Mouse (Mus musculus) midbrain, embryonic 11.5 days (tissue): ENCODE data around the gene Gm10197. TPM values are rescaled to one million over a fixed set of nuclear protein-coding genes. Genes with fewer than 3 reads are reported as not detected.

ENCODE experiments used
- ATAC-seq: fragments of 200-750 bp; cut with Nextera tagmentation; 2 replicates; pipeline ENCODE4 v1.8.0; 2017; ENCODE audit warnings: moderate TSS enrichment, moderate library complexity; ENCODE audit not compliant: low FRiP score
- DNase-seq: peaks from one replicate; pipeline ENCODE4 v3.0.0; 2015; ENCODE audit warnings: low spot score; ENCODE audit errors: missing footprints
- H3K27ac ChIP-seq: fragments of 300-500 bp; sonication (generic); 2 replicates; pipeline ENCODE4 v1.5.1; 2014; ENCODE audit warnings: low read depth, low read length
- H3K27me3 ChIP-seq: fragments of 300-500 bp; sonication (generic); 2 replicates; pipeline ENCODE4 v1.6.1; 2014; ENCODE audit warnings: mild to moderate bottlenecking, low read length, moderate library complexity, mixed read lengths; ENCODE audit not compliant: control insufficient read depth, insufficient read depth
- H3K36me3 ChIP-seq: fragments of 300-500 bp; sonication (generic); 2 replicates; pipeline ENCODE4 v1.6.1; 2014; ENCODE audit warnings: mild to moderate bottlenecking, low read length, moderate library complexity, mixed read lengths; ENCODE audit not compliant: control insufficient read depth, insufficient read depth
- H3K4me1 ChIP-seq: fragments of 300-500 bp; sonication (generic); 2 replicates; pipeline ENCODE4 v1.6.1; 2014; ENCODE audit warnings: low read length; ENCODE audit not compliant: control insufficient read depth, insufficient read depth
- H3K4me2 ChIP-seq: fragments of 300-500 bp; sonication (generic); 2 replicates; pipeline ENCODE4 v1.6.1; 2014; ENCODE audit warnings: mild to moderate bottlenecking, moderate library complexity
- H3K4me3 ChIP-seq: fragments of 300-500 bp; sonication (generic); 2 replicates; pipeline ENCODE4 v1.5.1; 2014; ENCODE audit warnings: low read depth, low read length
- H3K9ac ChIP-seq: fragments of 300-500 bp; sonication (generic); 2 replicates; pipeline ENCODE4 v1.6.1; 2014; ENCODE audit warnings: low read length
- H3K9me3 ChIP-seq: fragments of 300-500 bp; sonication (generic); 2 replicates; pipeline ENCODE4 v1.6.1; 2016; ENCODE audit warnings: low read length; ENCODE audit not compliant: control insufficient read depth
- WGBS: fragments of 180-500 bp; shearing (Covaris S2); extraction: QIAGEN DNeasy Blood & Tissue Kit; methylation state at CpG from one replicate; pipeline ENCODE4 v1.1.7; 2014; 5-methylcytosine and 5-hydroxymethylcytosine counted together
- polyA plus RNA-seq: library from polyadenylated mRNA; unstranded; fragments of >200 nt; fragmentation: Nextera tagmentation; extraction: Ambion mirVana; gene quantifications from 2 replicates; pipeline ENCODE4 v1.2.1, GENCODE M21; 2014

The Gm10197 gene
- polyA plus RNA-seq, 1 experiment from 2014 or later: not detected

GRCm38 (mm10) chr19:53369469-53370043 is 2.0 kb downstream of the Gm10197 start:
- peaks cover 8% of the 10 kb centered on the region for H3K36me3 ChIP-seq
- no peaks in the 10 kb centered on the region for H3K9me3 ChIP-seq
- H3K27me3 ChIP-seq: no peaks in the 10 kb centered on the region
- ATAC-seq (peak; percentile 63; the same call in 1 of the 2 replicates), DNase-seq (peak; percentile 97)
- H3K4me1 ChIP-seq: no peaks in the 10 kb centered on the region
- 41% methylated on average over 14 of the region's 14 CpGs for WGBS
- H3K4me3 ChIP-seq: no peak overlapping the region
- H3K9ac ChIP-seq: no peak overlapping the region; the same call in 1 of the 2 replicates
- no peak overlapping the region for H3K4me2 ChIP-seq
- no peak overlapping the region for H3K27ac ChIP-seq

GRCm38 (mm10) chr19:53366881-53367280 is 4.7 kb downstream of the Gm10197 start:
- ATAC-seq: no peak
- no peak overlapping the region for H3K4me3 ChIP-seq
- 81% methylated on average over 7 of the region's 7 CpGs for WGBS
- no peak overlapping the region for H3K9ac ChIP-seq
- H3K4me1 ChIP-seq: no peaks in the 10 kb centered on the region
- no peak overlapping the region for H3K27ac ChIP-seq
- no peak for DNase-seq
- H3K27me3 ChIP-seq: no peaks in the 10 kb centered on the region
- H3K36me3 ChIP-seq: peaks cover 2% of the 10 kb centered on the region; the same call in 1 of the 2 replicates
- no peaks in the 10 kb centered on the region for H3K9me3 ChIP-seq
- H3K4me2 ChIP-seq: no peak overlapping the region

GRCm38 (mm10) chr19:53366057-53366775 is 5.3 kb downstream of the Gm10197 start:
- Histone ChIP-seq H3K36me3 (no peaks in the 10 kb centered on the region), H3K4me2 (no peak overlapping the region), H3K4me1 (no peaks in the 10 kb centered on the region), H3K27me3 (no peaks in the 10 kb centered on the region), H3K4me3 (no peak overlapping the region), H3K27ac (no peak overlapping the region), H3K9me3 (no peaks in the 10 kb centered on the region), H3K9ac (no peak overlapping the region)
- DNase-seq: no peak
- WGBS: 83% methylated on average over 11 of the region's 11 CpGs
- no peak for ATAC-seq

- H3K27me3 ChIP-seq: no peaks in the 10 kb centered on the region
- H3K9ac ChIP-seq: no peak overlapping the region
- H3K36me3 ChIP-seq: no peaks in the 10 kb centered on the region
- 73% methylated on average over 9 of the region's 9 CpGs for WGBS
- no peak overlapping the region for H3K4me3 ChIP-seq
- no peaks in the 10 kb centered on the region for H3K9me3 ChIP-seq
- no peak overlapping the region for H3K4me2 ChIP-seq
- H3K4me1 ChIP-seq: no peaks in the 10 kb centered on the region
- ATAC-seq (no peak), DNase-seq (no peak)
- no peak overlapping the region for H3K27ac ChIP-seq
Observed at GRCm38 (mm10) chr19:53364963-53365362, 6.6 kb downstream of the Gm10197 start.

- H3K4me2 ChIP-seq: no peak overlapping the region
Observed at GRCm38 (mm10) chr19:53364551-53364950, 7.0 kb downstream of the Gm10197 start.

GRCm38 (mm10) chr19:53362967-53363366 is 8.6 kb downstream of the Gm10197 start:
- Histone ChIP-seq H3K27me3 (no peaks in the 10 kb centered on the region), H3K4me3 (no peak overlapping the region), H3K4me2 (no peak overlapping the region), H3K27ac (no peak overlapping the region), H3K9me3 (no peaks in the 10 kb centered on the region), H3K36me3 (no peaks in the 10 kb centered on the region), H3K9ac (no peak overlapping the region), H3K4me1 (no peaks in the 10 kb centered on the region)
- ATAC-seq (no peak), DNase-seq (peak; percentile 88)
- WGBS: 47% methylated on average over 2 of the region's 2 CpGs

More at GRCm38 (mm10) chr19:53364551-53364950, 7.0 kb downstream of the Gm10197 start:
- no peak for ATAC-seq
- no peaks in the 10 kb centered on the region for H3K36me3 ChIP-seq
- H3K9ac ChIP-seq: no peak overlapping the region
- H3K27ac ChIP-seq: no peak overlapping the region
- no peaks in the 10 kb centered on the region for H3K27me3 ChIP-seq
- WGBS: 89% methylated on average over 2 of the region's 2 CpGs
- H3K9me3 ChIP-seq: no peaks in the 10 kb centered on the region
- H3K4me1 ChIP-seq: no peaks in the 10 kb centered on the region
- DNase-seq: no peak
- no peak overlapping the region for H3K4me3 ChIP-seq

GRCm38 (mm10) chr19:53360265-53360958 is 11.2 kb downstream of the Gm10197 start:
- Histone ChIP-seq H3K27ac (no peak overlapping the region), H3K36me3 (no peaks in the 10 kb centered on the region), H3K9ac (no peak overlapping the region), H3K4me1 (no peaks in the 10 kb centered on the region), H3K4me3 (no peak overlapping the region), H3K4me2 (no peak overlapping the region), H3K27me3 (no peaks in the 10 kb centered on the region), H3K9me3 (no peaks in the 10 kb centered on the region)
- DNase-seq (no peak), ATAC-seq (no peak)
- 85% methylated on average over 8 of the region's 8 CpGs for WGBS

- Histone ChIP-seq H3K4me2 (no peak overlapping the region), H3K9me3 (no peaks in the 10 kb centered on the region), H3K36me3 (no peaks in the 10 kb centered on the region), H3K27ac (no peak overlapping the region), H3K9ac (no peak overlapping the region), H3K4me3 (no peak overlapping the region), H3K4me1 (no peaks in the 10 kb centered on the region), H3K27me3 (no peaks in the 10 kb centered on the region)
- DNase-seq (no peak), ATAC-seq (no peak)
- WGBS: 81% methylated on average over 22 of the region's 22 CpGs
Observed at GRCm38 (mm10) chr19:53359160-53360033, 12.2 kb downstream of the Gm10197 start.
